Mouse (Mus musculus) limb, embryonic 14.5 days (tissue): ENCODE data around the gene Gm10638. TPM values are rescaled to one million over a fixed set of nuclear protein-coding genes. Genes with fewer than 3 reads are reported as not detected.

Experiments
- ATAC-seq: fragments of 200-750 bp; cut with Nextera tagmentation; 2 replicates; pipeline ENCODE4 v1.8.0; 2017; ENCODE audit warnings: low read depth, moderate number of reproducible peaks, moderate TSS enrichment; ENCODE audit not compliant: low FRiP score
- DNase-seq: peaks from one replicate; pipeline ENCODE4 v3.0.0-alpha.2; 2015; ENCODE audit warnings: low spot score
- H3K27ac ChIP-seq: fragments of 300-500 bp; sonication (generic); replicated peaks from 2 replicates; pipeline ENCODE4 v1.5.1; 2014; ENCODE audit warnings: low read depth, mild to moderate bottlenecking, low read length, moderate library complexity, mixed read lengths
- H3K27me3 ChIP-seq: fragments of 300-500 bp; sonication (generic); 2 replicates; pipeline ENCODE4 v1.6.1; 2014; ENCODE audit warnings: low read length, mixed read lengths; ENCODE audit not compliant: control insufficient read depth, insufficient read depth
- H3K36me3 ChIP-seq: fragments of 300-500 bp; sonication (generic); 2 replicates; pipeline ENCODE4 v1.6.1; 2014; ENCODE audit warnings: mild to moderate bottlenecking, low read length, moderate library complexity, mixed read lengths; ENCODE audit not compliant: control insufficient read depth, insufficient read depth
- H3K4me1 ChIP-seq: fragments of 300-500 bp; sonication (generic); 2 replicates; pipeline ENCODE4 v1.6.1; 2014; ENCODE audit warnings: antibody characterized with exemption, low read length, mixed read lengths; ENCODE audit not compliant: control insufficient read depth, insufficient read depth
- H3K4me2 ChIP-seq: fragments of 300-500 bp; sonication (generic); replicated peaks from 2 replicates; pipeline ENCODE4 v1.6.1; 2014; ENCODE audit warnings: low read depth, mild to moderate bottlenecking, low read length, moderate library complexity; ENCODE audit not compliant: severe bottlenecking
- H3K4me3 ChIP-seq: fragments of 300-500 bp; sonication (generic); replicated peaks from 2 replicates; pipeline ENCODE4 v1.5.1; 2014; ENCODE audit warnings: low read length
- H3K9ac ChIP-seq: fragments of 300-500 bp; sonication (generic); 2 replicates; pipeline ENCODE4 v1.6.1; 2014; ENCODE audit warnings: mild to moderate bottlenecking, low read depth, low read length, moderate library complexity; ENCODE audit not compliant: severe bottlenecking
- H3K9me3 ChIP-seq: fragments of 300-500 bp; sonication (generic); 2 replicates; pipeline ENCODE4 v1.6.1; 2016; ENCODE audit warnings: low read length; ENCODE audit not compliant: control insufficient read depth
- POLR2A ChIP-seq: fragments of 200-500 bp; IDR thresholded peaks from 2 replicates; pipeline ENCODE4 v1.8.0; 2012; ENCODE audit warnings: inconsistent platforms, mild to moderate bottlenecking, moderate library complexity, borderline replicate concordance; ENCODE audit not compliant: insufficient read depth, insufficient read length; ENCODE audit errors: extremely low read depth
- WGBS: fragments of 180-500 bp; shearing (Covaris S2); extraction: QIAGEN DNeasy Blood & Tissue Kit; methylation state at CpG from one replicate; pipeline ENCODE4 v1.1.7; 2014; 5-methylcytosine and 5-hydroxymethylcytosine counted together
- polyA plus RNA-seq, 2 experiments: library from polyadenylated mRNA; depleted of rRNA in 1 of 2; stranded (reverse) in 1 of 2; unstranded in 1 of 2; fragments of >200 nt; fragmentation: Nextera tagmentation in 1 of 2; extraction: Ambion mirVana in 1 of 2; gene quantifications; 2 replicates each; pipeline versions ENCODE4 v1.2.1 to v1.2.3; 2012 to 2014

Gene Gm10638
- polyA plus RNA-seq, 2 experiments, result 2.9 to 5.3 TPM

- Histone ChIP-seq H3K9ac (peak overlapping the region; percentile 100), H3K27me3 (no peaks in the 10 kb centered on the region), H3K27ac (peak overlapping the region; percentile 97), H3K4me1 (peaks cover 25% of the 10 kb centered on the region), H3K36me3 (no peaks in the 10 kb centered on the region), H3K4me2 (peak overlapping the region; percentile 85), H3K4me3 (peak overlapping the region; percentile 89), H3K9me3 (no peaks in the 10 kb centered on the region)
- TF ChIP-seq POLR2A, result peak; percentile 89; the same call in 1 of the 2 replicates
- peak; percentile 82 for DNase-seq
- WGBS, result under 1% methylated on average over 51 of the region's 70 CpGs
- peak; percentile 88 for ATAC-seq
These were observed 489 bp downstream of the Gm10638 start for GRCm38 (mm10) chr8:86745935-86746441.

GRCm38 (mm10) chr8:86746511-86746910 is 1.0 kb downstream of the Gm10638 start:
- no peak for TF ChIP-seq POLR2A
- H3K27me3 ChIP-seq, result no peaks in the 10 kb centered on the region
- WGBS, result 3% methylated on average over 11 of the region's 11 CpGs
- ATAC-seq, result no peak
- H3K4me1 ChIP-seq, result peaks cover 24% of the 10 kb centered on the region
- H3K9ac ChIP-seq, result peak overlapping the region; percentile 100
- H3K4me3 ChIP-seq, result peak overlapping the region; percentile 89
- no peak for DNase-seq
- peak overlapping the region; percentile 85 for H3K4me2 ChIP-seq
- peak overlapping the region; percentile 97; the same call in 1 of the 2 replicates for H3K27ac ChIP-seq
- no peaks in the 10 kb centered on the region for H3K36me3 ChIP-seq
- no peaks in the 10 kb centered on the region for H3K9me3 ChIP-seq

GRCm38 (mm10) chr8:86749842-86750241 is 4.3 kb downstream of the Gm10638 start:
- Histone ChIP-seq H3K4me2 (no peak overlapping the region), H3K27me3 (no peaks in the 10 kb centered on the region), H3K9me3 (no peaks in the 10 kb centered on the region), H3K27ac (no peak overlapping the region), H3K36me3 (no peaks in the 10 kb centered on the region), H3K9ac (no peak overlapping the region), H3K4me3 (no peak overlapping the region), H3K4me1 (peaks cover 7% of the 10 kb centered on the region)
- TF ChIP-seq POLR2A, result no peak
- WGBS, result 15% methylated on average over 2 of the region's 2 CpGs
- no peak for DNase-seq
- no peak for ATAC-seq

GRCm38 (mm10) chr8:86756948-86757733 is 11.6 kb downstream of the Gm10638 start:
- no peak for TF ChIP-seq POLR2A
- no peak overlapping the region for H3K4me3 ChIP-seq
- no peak overlapping the region; the same call in 1 of the 2 replicates for H3K4me2 ChIP-seq
- no peak overlapping the region for H3K27ac ChIP-seq
- ATAC-seq, result no peak
- H3K27me3 ChIP-seq, result no peaks in the 10 kb centered on the region
- no peaks in the 10 kb centered on the region for H3K4me1 ChIP-seq
- no peak for DNase-seq
- H3K36me3 ChIP-seq, result no peaks in the 10 kb centered on the region
- no peaks in the 10 kb centered on the region for H3K9me3 ChIP-seq
- WGBS, result 27% methylated on average over 23 of the region's 23 CpGs
- H3K9ac ChIP-seq, result peak overlapping the region; percentile 21; the same call in 1 of the 2 replicates

GRCm38 (mm10) chr8:86758651-86759050 is 13.2 kb downstream of the Gm10638 start:
- WGBS, result 79% methylated on average over 3 of the region's 3 CpGs
- no peak overlapping the region for H3K9ac ChIP-seq
- no peak overlapping the region for H3K4me3 ChIP-seq
- H3K4me1 ChIP-seq, result no peaks in the 10 kb centered on the region
- no peak for ATAC-seq
- H3K9me3 ChIP-seq, result no peaks in the 10 kb centered on the region
- no peak for DNase-seq
- H3K27me3 ChIP-seq, result no peaks in the 10 kb centered on the region
- H3K36me3 ChIP-seq, result no peaks in the 10 kb centered on the region
- TF ChIP-seq POLR2A, result no peak
- no peak overlapping the region for H3K27ac ChIP-seq
- H3K4me2 ChIP-seq, result no peak overlapping the region
